Mouse (Mus musculus) midbrain, embryonic 10.5 days (tissue): ENCODE measurements around the gene Mrps14. TPM values are rescaled to one million over a fixed set of nuclear protein-coding genes. Genes with fewer than 3 reads are reported as not detected.
A peak's percentile ranks its signal among the peaks of the same experiment; 100 is the strongest.

Source experiments
- DNase-seq: peaks from one replicate; pipeline ENCODE4 v3.0.0-alpha.2; 2017; ENCODE audit warnings: low spot score
- H3K27ac ChIP-seq: fragments of 300-500 bp; sonication (generic); replicated peaks from 2 replicates; pipeline ENCODE4 v1.5.1; 2016; ENCODE audit warnings: mild to moderate bottlenecking
- H3K27me3 ChIP-seq: fragments of 300-500 bp; sonication (generic); 2 replicates; pipeline ENCODE4 v1.6.1; 2016; ENCODE audit warnings: low read depth, mild to moderate bottlenecking; ENCODE audit not compliant: poor library complexity, severe bottlenecking
- H3K36me3 ChIP-seq: fragments of 300-500 bp; sonication (generic); 2 replicates; pipeline ENCODE4 v1.6.1; 2016; ENCODE audit warnings: mild to moderate bottlenecking, moderate library complexity
- H3K4me1 ChIP-seq: fragments of 300-500 bp; sonication (generic); 2 replicates; pipeline ENCODE4 v1.6.1; 2016
- H3K4me3 ChIP-seq: fragments of 300-500 bp; sonication (generic); 2 replicates; pipeline ENCODE4 v1.5.1; 2016; ENCODE audit warnings: mild to moderate bottlenecking, moderate library complexity
- H3K9me3 ChIP-seq: fragments of 300-500 bp; sonication (generic); replicated peaks from 2 replicates; pipeline ENCODE4 v1.6.1; 2016; ENCODE audit warnings: mild to moderate bottlenecking
- WGBS: fragments of 180-500 bp; shearing (Covaris S2); methylation state at CpG from one replicate; pipeline ENCODE4 v1.1.7; 2016; 5-methylcytosine and 5-hydroxymethylcytosine counted together
- polyA plus RNA-seq: library from polyadenylated mRNA; unstranded; fragments of >200 nt; fragmentation: Nextera tagmentation; extraction: Ambion mirVana; gene quantifications from 2 replicates; pipeline ENCODE4 v1.2.1, GENCODE M21; 2016

The Mrps14 gene
- 245 and 255 TPM in 2 replicates for polyA plus RNA-seq

DNA sequence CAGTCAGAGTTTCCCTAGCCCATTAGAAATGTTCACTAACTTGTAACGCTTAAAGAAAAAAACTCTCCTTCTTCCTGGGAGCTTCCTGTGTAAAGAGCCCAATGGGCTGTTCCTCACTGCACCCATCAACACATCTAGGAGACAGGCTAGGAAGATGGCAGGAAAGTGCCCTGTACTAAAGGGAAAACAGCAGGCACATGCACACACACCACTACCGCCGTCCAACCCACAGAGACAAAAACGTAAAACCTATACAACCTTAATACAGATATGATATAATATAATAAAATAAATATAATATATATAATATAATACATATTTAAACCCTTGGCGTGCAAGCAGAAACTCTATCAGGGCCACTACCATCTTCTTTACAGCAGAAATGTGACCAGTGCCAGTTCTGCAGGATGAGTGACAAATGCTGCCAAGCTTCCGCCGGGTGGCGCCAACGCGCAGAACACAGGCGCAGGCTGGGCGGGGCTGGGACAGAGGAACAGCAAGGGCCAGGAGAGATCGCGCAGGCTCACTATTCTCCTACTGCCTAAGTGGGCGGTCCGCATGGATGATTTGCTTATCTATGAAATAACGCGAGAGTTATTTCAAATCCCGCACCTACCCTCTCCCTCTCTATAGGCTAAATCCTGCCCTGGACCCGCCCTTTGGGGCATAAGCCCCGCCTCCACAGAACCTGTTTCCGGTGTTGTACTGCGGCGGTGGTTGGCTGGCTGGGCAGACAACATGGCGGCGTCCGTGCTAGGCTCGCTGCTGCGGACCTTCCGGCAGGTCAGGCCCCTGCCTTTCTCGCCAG lies at the start of gene Mrps14:
Gene Mrps14, plus strand, starts transcription at position 687 of the 808 bp plus-strand sequence.
- Histone ChIP-seq H3K4me3 (peak within 1 kb of the TSS; percentile 71), H3K9me3 (no peaks in the 10 kb centered on the region), H3K27ac (peak within 1 kb of the TSS; percentile 85), H3K36me3 (peaks cover 27% of the 10 kb centered on the region), H3K27me3 (no peaks in the 10 kb centered on the region), H3K4me1 (peaks cover 15% of the 10 kb centered on the region)
- WGBS: 8% methylated on average over 31 of the region's 31 CpGs
- DNase-seq: peak; percentile 95

DNA sequence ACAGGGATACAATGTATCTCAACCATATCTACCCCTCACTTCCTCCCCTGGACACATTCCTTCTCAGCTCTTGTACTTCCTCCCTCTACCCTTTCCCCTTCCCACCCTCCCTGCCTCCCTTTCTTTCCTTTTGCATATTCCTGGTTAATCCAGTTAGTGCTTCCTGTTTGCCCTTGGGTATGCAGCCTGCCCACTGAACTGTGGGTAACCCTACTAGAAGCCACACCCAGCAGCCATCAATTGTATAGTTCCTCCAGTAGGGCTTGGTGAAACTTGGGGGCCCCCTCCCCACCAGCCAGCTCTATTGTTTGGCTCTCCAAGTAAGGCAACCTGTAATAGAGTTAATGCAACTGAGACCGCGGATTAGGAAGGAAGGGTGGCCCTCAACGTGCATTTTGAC lies 49.4 kb upstream of the Mrps14 start:
- H3K36me3 ChIP-seq: no peaks in the 10 kb centered on the region
- H3K27ac ChIP-seq: no peak overlapping the region

DNA sequence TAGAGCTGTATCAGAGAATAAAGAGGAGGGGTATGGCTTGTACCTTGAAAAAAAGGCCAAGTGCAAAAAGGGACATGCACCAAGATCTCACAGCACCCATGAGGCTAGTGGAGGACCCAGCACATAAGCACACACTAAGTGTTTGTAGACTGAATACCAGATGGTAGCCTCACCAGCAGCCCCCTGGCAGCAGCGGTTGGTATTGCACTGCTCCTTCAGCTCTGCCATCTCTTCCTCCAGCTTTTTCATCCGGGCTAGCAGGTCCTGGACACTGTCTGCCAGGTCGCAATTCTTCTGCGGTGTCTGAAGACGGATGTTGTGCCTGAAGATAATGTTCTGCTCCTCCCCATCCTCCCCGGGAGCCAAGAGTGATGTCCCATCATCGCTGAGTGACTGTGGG lies 47.7 kb upstream of the Mrps14 start:
- peaks cover 10% of the 10 kb centered on the region; the same call in 1 of the 2 replicates for H3K4me1 ChIP-seq
- no peak overlapping the region for H3K4me3 ChIP-seq
- 92% methylated on average over 7 of the region's 7 CpGs for WGBS
- no peaks in the 10 kb centered on the region for H3K36me3 ChIP-seq
- H3K9me3 ChIP-seq: no peaks in the 10 kb centered on the region
- H3K27me3 ChIP-seq: no peaks in the 10 kb centered on the region
- H3K27ac ChIP-seq: no peak overlapping the region
- no peak for DNase-seq

More for the DNA sequence above, 49.4 kb upstream of the Mrps14 start:
- WGBS: 84% methylated on average over 3 of the region's 3 CpGs
- Histone ChIP-seq H3K27me3 (no peaks in the 10 kb centered on the region), H3K4me3 (no peak overlapping the region), H3K4me1 (peaks cover 13% of the 10 kb centered on the region; the same call in 1 of the 2 replicates), H3K9me3 (no peaks in the 10 kb centered on the region)
- no peak for DNase-seq

DNA sequence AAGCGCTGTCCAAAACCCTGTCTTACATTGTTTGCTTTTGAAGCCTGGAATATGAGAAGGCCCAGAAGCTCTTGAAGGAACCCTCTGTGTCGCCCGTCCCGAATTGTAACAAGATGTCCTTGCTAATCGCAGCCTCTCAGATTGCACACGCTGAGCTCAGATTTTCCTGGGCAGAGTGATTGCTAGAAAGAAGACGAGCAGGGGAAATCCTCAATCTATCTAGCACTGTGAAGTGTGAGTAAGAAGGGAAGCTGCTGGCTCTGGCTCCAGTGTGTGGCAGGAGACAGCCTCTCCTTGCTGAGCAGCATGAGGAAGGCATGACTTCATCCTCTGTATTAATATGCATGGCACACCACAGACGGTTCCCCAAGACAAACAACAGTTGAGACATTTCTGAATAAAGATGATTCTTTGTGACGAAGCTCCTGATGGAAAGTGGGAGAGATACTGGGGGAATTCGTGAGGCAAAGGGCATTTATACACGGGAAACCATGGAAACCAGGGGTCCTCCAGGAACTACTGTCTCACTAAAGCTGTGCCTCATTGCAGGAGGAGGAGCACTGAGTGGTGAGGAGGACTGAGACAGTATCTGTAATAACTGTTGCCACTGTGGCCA lies 45.6 kb upstream of the Mrps14 start:
- 73% methylated on average over 11 of the region's 11 CpGs for WGBS
- DNase-seq: no peak
- Histone ChIP-seq H3K27me3 (no peaks in the 10 kb centered on the region), H3K4me3 (no peak overlapping the region), H3K4me1 (peaks cover 10% of the 10 kb centered on the region; the same call in 1 of the 2 replicates), H3K36me3 (no peaks in the 10 kb centered on the region), H3K9me3 (no peaks in the 10 kb centered on the region), H3K27ac (0 out of 2 replicates have a peak overlapping the region, but pooled peaks have one; percentile 33)

DNA sequence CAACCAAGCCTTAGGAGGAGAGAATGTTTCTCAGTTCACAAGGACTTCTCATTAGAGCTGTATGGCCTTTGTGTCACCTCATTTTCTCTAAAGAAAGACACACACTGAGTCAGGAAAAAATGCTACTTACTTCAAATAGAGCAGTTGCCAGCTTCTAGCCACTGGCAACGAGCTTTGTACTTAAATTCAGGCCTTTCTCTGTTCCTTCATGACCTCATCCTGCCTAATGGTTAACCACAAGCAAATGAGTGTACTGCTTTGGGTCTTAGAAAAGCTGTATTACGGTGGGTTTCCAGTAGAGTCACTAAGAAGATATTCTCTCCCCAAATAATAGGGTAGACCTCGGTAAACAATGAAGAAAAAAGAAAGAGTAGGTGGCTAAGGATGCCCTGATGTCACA lies 44.3 kb upstream of the Mrps14 start:
- H3K4me1 ChIP-seq: peaks cover 10% of the 10 kb centered on the region; the same call in 1 of the 2 replicates
- no peak overlapping the region for H3K27ac ChIP-seq
- no peak overlapping the region for H3K4me3 ChIP-seq
- no peaks in the 10 kb centered on the region for H3K27me3 ChIP-seq
- whole genome bisulfite sequencing: 86% methylated on average over 3 of the region's 3 CpGs
- H3K9me3 ChIP-seq: no peaks in the 10 kb centered on the region
- no peak for DNase-seq
- H3K36me3 ChIP-seq: no peaks in the 10 kb centered on the region

DNA sequence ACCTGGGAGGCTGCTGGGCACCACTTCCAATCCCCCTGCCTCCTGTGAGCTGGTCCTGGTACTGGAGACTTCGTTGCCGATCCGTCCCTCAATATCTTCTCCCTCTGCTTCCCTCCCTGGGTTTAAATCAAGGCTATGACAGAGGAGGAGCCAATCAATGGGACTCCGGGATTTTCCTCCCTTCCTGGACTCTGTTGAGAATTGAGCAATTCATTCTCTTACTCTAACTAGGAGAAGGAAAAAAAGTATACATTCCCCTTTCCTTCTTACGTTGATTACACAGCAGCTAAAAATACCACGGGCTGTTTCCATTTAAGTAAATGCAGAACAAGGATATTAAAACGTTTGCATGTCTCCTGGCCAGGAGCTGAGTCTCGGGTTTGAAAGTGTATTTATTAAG lies 41.5 kb upstream of the Mrps14 start, which contains the start of gene Tnn:
Gene Tnn, minus strand, starts transcription at position 101 of the 400 bp plus-strand sequence.
- Histone ChIP-seq H3K9me3 (no peaks in the 10 kb centered on the region), H3K4me1 (peaks cover 10% of the 10 kb centered on the region; the same call in 1 of the 2 replicates), H3K27ac (no peak within 1 kb of the TSS), H3K36me3 (no peaks in the 10 kb centered on the region), H3K27me3 (no peaks in the 10 kb centered on the region), H3K4me3 (no peak within 1 kb of the TSS)
- DNase-seq: no peak
- WGBS: 80% methylated on average over 8 of the region's 8 CpGs

DNA sequence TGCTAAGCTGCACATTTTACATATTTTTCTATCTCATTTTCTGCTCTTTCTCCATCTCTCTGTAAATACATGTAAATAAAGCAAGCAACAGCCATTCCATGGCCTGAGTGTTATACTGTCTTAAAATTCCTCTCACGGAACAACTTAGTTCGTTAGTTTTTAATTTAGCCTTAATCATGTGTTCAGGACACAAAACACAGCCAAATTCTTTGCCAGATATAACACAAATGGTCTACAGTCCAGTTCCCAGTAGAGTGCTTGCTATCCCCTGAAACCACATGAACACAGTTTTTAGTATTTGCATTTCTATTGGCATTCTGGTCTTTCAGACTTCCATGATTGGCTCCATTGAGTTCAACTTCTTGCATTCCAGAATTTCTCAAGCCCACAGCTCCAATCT lies 36.8 kb upstream of the Mrps14 start:
- Histone ChIP-seq H3K27me3 (no peaks in the 10 kb centered on the region), H3K4me1 (no peaks in the 10 kb centered on the region), H3K36me3 (no peaks in the 10 kb centered on the region), H3K4me3 (no peak overlapping the region), H3K9me3 (no peaks in the 10 kb centered on the region), H3K27ac (no peak overlapping the region)
- 95% methylated on average over 2 of the region's 2 CpGs for WGBS
- no peak for DNase-seq

DNA sequence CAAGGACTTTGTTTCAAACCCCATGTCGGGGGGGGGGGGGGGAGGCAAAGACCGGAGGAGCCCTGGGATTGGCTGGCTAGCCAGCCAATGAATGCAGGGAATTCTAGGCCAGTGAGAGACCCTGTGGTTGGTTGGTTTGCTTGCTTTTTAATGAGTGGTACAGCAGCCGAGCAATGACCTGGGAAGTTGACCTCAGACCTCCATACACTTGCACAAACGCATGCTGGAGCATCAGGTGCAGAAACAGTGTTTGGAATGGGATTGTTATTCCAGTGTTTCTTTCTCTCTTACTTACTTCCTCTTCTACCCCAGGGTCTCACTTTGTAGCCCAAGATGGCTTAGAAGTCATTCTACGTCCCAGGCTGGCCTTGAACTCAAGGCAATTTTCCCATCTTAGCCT lies 28.4 kb upstream of the Mrps14 start:
- WGBS: 72% methylated on average over 4 of the region's 5 CpGs

DNA sequence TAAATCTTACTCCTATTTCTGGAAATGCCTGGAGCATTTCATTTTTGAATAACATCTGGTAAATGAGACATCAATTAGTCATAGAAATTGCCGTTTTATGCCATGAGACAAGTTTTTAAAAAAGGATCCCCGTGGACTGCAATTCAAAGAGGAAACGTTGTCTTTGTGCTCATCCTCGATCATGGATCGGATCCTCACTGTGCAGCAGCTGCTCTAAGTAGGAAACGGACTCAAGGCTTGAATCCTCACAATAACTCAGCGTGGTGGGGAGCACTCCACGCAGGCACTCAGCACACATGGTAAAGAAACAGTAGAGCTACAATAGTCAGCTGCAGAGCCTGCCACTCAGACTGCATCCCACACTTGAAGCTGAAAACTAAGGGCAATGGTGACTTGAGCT lies 18.1 kb upstream of the Mrps14 start:
- H3K9me3 ChIP-seq: no peaks in the 10 kb centered on the region
- no peak overlapping the region for H3K4me3 ChIP-seq
- no peaks in the 10 kb centered on the region for H3K27me3 ChIP-seq
- WGBS: 86% methylated on average over 8 of the region's 8 CpGs
- H3K4me1 ChIP-seq: no peaks in the 10 kb centered on the region
- no peak overlapping the region for H3K27ac ChIP-seq
- DNase-seq: no peak
- H3K36me3 ChIP-seq: no peaks in the 10 kb centered on the region

More for the DNA sequence above, 28.4 kb upstream of the Mrps14 start:
- no peak for DNase-seq
- no peaks in the 10 kb centered on the region for H3K27me3 ChIP-seq
- no peak overlapping the region for H3K4me3 ChIP-seq
- H3K36me3 ChIP-seq: no peaks in the 10 kb centered on the region
- no peaks in the 10 kb centered on the region for H3K9me3 ChIP-seq
- no peak overlapping the region for H3K27ac ChIP-seq
- H3K4me1 ChIP-seq: no peaks in the 10 kb centered on the region

DNA sequence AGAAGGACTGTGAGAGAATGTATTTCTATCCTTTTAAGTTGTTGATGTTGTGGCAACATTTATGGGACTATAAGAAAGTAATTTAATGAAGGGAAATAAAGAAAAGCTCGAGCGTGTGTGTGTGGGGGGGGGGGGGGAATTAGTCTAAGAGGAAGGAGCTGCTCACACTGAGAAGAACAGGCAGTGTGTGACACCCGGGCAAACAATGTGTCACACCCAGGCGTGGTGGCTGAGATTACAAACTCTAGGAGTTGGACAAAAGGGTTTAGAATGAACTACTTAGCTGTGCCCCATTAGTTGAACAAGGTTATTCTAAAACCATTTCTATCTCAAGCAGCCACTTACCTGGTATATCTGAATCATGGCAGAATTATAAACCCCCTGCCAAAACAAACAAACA lies 13.8 kb upstream of the Mrps14 start:
- Histone ChIP-seq H3K27ac (no peak overlapping the region), H3K36me3 (no peaks in the 10 kb centered on the region), H3K4me3 (no peak overlapping the region), H3K4me1 (no peaks in the 10 kb centered on the region), H3K27me3 (no peaks in the 10 kb centered on the region), H3K9me3 (no peaks in the 10 kb centered on the region)
- WGBS: 87% methylated on average over 4 of the region's 4 CpGs
- no peak for DNase-seq

DNA sequence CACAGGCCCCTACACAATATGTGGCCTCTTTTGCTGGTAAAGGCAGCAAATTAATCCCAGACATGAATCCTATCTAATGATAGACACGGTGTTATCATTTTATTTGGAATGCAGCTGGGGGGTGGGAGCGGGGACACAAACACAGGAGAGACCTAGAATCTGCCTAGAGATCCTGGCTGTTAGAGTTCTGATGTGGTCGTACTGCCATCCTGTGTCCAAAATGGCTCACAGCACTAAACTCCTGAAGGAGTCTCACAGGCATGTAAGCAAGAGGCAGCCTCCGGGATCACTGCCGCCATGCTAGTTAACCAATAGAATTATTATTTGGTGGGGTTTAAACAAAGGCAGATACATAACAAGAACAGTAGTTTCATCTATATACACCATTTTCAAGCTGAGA lies 10.5 kb upstream of the Mrps14 start:
- Histone ChIP-seq H3K27ac (no peak overlapping the region), H3K27me3 (no peaks in the 10 kb centered on the region), H3K4me3 (no peak overlapping the region), H3K4me1 (no peaks in the 10 kb centered on the region), H3K9me3 (no peaks in the 10 kb centered on the region), H3K36me3 (no peaks in the 10 kb centered on the region)
- 30% methylated on average over 5 of the region's 5 CpGs for WGBS
- DNase-seq: peak; percentile 58

DNA sequence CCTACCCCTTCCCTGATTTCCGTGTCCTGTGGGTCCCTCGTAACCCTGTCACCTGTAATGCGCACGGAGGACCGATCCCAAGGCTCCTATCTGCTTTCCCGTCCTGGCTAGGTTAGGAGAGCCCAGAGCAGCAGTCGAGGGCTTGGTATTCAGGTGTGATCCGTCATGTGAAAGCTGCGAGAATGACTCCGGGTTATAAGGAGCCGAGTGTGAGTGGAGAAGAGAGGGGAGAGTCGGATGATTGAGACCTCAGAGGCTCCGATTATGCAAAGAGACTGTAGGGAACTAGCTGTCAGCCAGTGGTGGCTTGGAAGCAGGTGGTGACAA lies 285 bp downstream of the Mrps14 start:
- WGBS: under 1% methylated on average over 13 of the region's 13 CpGs
- DNase-seq: no peak
- Histone ChIP-seq H3K27ac (peak overlapping the region; percentile 85), H3K9me3 (no peaks in the 10 kb centered on the region), H3K4me3 (peak overlapping the region; percentile 71), H3K36me3 (peaks cover 33% of the 10 kb centered on the region), H3K4me1 (peaks cover 15% of the 10 kb centered on the region), H3K27me3 (no peaks in the 10 kb centered on the region)

DNA sequence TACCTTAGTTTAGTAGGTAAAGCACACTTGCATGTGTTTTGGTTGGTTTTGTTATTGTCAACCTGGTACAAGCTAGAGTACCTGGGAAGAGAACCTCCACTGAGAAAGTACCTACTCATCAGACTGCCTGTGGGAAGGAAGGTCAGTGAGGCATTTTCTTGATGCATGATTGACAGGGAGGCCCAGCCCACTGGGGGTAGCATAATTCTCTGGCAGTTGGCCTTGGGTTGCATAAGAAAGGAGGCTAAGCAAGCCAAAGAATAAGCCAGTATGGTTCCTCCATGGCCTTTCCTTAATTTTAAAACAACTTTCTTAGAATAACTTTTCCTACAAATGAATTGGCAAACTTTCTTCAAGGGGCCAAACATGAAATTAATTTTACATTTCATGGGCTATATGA lies 10.5 kb downstream of the Mrps14 start:
- H3K36me3 ChIP-seq: peaks cover 80% of the 10 kb centered on the region
- H3K4me1 ChIP-seq: peaks cover 13% of the 10 kb centered on the region

More for the DNA sequence above, 10.5 kb downstream of the Mrps14 start:
- no peak overlapping the region for H3K4me3 ChIP-seq
- no peaks in the 10 kb centered on the region for H3K9me3 ChIP-seq
- DNase-seq: no peak
- H3K27me3 ChIP-seq: no peaks in the 10 kb centered on the region
- H3K27ac ChIP-seq: no peak overlapping the region
